Mouse (Mus musculus) liver, adult 2 months (tissue): ENCODE results near the gene Pcolce2.

Experiments
- CTCF ChIP-seq: fragments of 200-500 bp; IDR thresholded peaks from 2 replicates; pipeline ENCODE4 v1.5.1; 2011; ENCODE audit warnings: low read depth, low read length, control low read depth
- POLR2A ChIP-seq: fragments of 200-500 bp; IDR thresholded peaks from 2 replicates; pipeline ENCODE4 v1.6.1; 2011; ENCODE audit warnings: low read length, control low read depth; ENCODE audit not compliant: insufficient read depth; ENCODE audit errors: extremely low read depth

DNA sequence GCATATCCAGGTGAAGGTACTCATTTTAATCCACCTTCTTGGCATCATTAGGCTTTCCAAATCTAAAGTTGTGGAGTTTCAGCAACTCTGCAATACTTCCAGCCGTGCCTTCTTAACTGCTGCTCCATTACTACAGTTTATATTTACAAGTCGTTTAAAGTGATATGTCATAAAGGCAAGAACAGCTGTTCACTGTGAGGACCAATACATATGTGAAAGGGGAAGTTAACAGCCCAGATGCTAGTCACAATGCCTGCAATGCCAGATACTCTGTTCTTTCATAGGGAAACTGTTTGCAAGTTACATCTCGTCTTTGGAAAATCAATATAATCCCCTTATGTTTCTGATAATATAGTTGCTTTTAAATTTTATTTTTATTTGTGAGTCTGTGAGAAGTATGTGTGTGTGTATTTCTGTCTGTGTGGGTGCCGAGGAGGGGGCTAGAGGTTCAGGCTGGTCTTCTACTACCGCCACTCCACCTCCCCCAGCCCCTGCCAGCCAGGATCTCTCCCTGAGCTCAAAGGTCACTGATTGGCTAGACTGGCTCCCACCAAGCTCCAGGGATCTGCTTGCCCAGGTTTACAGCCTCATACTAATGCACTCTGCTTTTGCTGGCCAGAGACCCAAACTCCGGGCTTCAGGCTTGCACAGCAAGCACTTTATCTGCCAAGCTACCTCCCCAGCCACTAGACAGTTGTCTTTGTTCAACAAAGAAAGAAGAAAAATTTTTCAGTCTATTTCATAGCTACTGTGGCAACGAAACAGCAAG lies 107.6 kb downstream of the Pcolce2 start:
- no peak for TF ChIP-seq POLR2A
- TF ChIP-seq CTCF, result no peak
